Mouse (Mus musculus): ENCODE data around the gene Tsfm.

DNA sequence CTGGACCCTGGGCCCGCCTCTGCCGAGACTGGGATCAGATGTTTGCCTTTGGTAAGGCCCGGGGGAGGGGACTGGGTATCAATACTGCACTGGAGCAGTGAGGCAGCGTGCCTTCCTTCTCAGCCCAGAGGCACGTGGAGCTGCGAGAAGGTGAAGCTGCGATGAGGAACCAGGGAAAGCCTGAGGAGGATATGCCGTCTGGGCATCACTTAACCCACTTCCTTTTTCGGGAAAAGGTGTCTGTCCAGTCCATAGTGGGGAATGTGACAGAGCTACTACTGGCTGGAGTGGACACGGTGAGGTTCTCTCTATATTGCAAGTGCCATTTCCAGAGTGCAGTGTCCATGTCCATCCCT is 19.5 kb upstream of the Tsfm start:
- TF ChIP-seq CTCF (IDR thresholded peaks at IDR 0.05; ENCODE audit: low read depth) = no peak
- no peak for TF ChIP-seq EP300 (IDR thresholded peaks at IDR 0.05; ENCODE audit: low read depth)
